In genomic region chr3:38275321-38275720, GRCm38 (mm10) we compare ENCODE assay signal across 9 mouse cellular contexts.
DNase-seq lines count a peak whose midpoint lies in the region; ATAC-seq and TF ChIP-seq lines count a peak whose summit lies in the region.
"Had no signal": no experiment of that assay in that cellular context is flagged by ENCODE, and none has a peak within 500 bp of the region (broad histone marks: within the 10 kb centered on the region; RNA-seq: fewer than 3 reads in every experiment).

No protein-coding gene starts in this region.

- no peak for TF ChIP-seq CTCF in kidney, postnatal 0 days (IDR thresholded peaks at IDR 0.05; ENCODE audit: low read depth)
- no peak for TF ChIP-seq CTCF in thymus, adult 2 months (IDR thresholded peaks at IDR 0.05; ENCODE audit: borderline replicate concordance, control insufficient read depth, extremely low read depth, insufficient read depth, low read length, poor library complexity)

- 57% methylated on average over 2 of the region's 2 CpGs for WGBS in midbrain, embryonic 11.5 days
- WGBS in midbrain, embryonic 15.5 days = 54% methylated on average over 2 of the region's 2 CpGs
- 34% methylated on average over 2 of the region's 2 CpGs for WGBS in heart, embryonic 12.5 days
- 26% methylated on average over 2 of the region's 2 CpGs for WGBS in kidney, postnatal 0 days
- 91% methylated on average over 2 of the region's 2 CpGs for WGBS in thymus, adult 2 months
- WGBS in forebrain, embryonic 16.5 days = 78% methylated on average over 2 of the region's 2 CpGs

- no peak overlapping the region for H3K27ac ChIP-seq in midbrain, embryonic 11.5 days (ENCODE audit: low read depth, low read length)
- no peak overlapping the region for H3K27ac ChIP-seq in midbrain, embryonic 15.5 days
- peak overlapping the region; percentile 68; the same call in 1 of the 2 replicates for H3K27ac ChIP-seq in heart, embryonic 12.5 days (ENCODE audit: poor library complexity, severe bottlenecking)
- H3K27ac ChIP-seq in kidney, postnatal 0 days = peak overlapping the region; percentile 75
- no peak overlapping the region; the same call in 1 of the 2 replicates for H3K27ac ChIP-seq in thymus, adult 2 months (ENCODE audit: control insufficient read depth, insufficient read depth, low read length)
- no peak overlapping the region for H3K27ac ChIP-seq in forebrain, embryonic 16.5 days (ENCODE audit: low read length)
- H3K27ac ChIP-seq: liver, embryonic 14.5 days had no signal

- H3K9me3 ChIP-seq in midbrain, embryonic 11.5 days (ENCODE audit: control insufficient read depth, low read length) = no peaks in the 10 kb centered on the region
- H3K9me3 ChIP-seq in midbrain, embryonic 15.5 days = no peaks in the 10 kb centered on the region
- no peaks in the 10 kb centered on the region for H3K9me3 ChIP-seq in heart, embryonic 12.5 days (replicated peaks)
- no peaks in the 10 kb centered on the region for H3K9me3 ChIP-seq in kidney, postnatal 0 days (replicated peaks; ENCODE audit: low read length)
- no peaks in the 10 kb centered on the region for H3K9me3 ChIP-seq in forebrain, embryonic 16.5 days (ENCODE audit: control insufficient read depth, low read length)

- H3K36me3 ChIP-seq in midbrain, embryonic 11.5 days (ENCODE audit: control insufficient read depth, insufficient read depth, low read length) = no peaks in the 10 kb centered on the region
- no peaks in the 10 kb centered on the region for H3K36me3 ChIP-seq in midbrain, embryonic 15.5 days (replicated peaks)
- H3K36me3 ChIP-seq in heart, embryonic 12.5 days = no peaks in the 10 kb centered on the region
- no peaks in the 10 kb centered on the region for H3K36me3 ChIP-seq in kidney, postnatal 0 days (ENCODE audit: insufficient read depth, low read length)
- H3K36me3 ChIP-seq in thymus, adult 2 months (ENCODE audit: control insufficient read depth, insufficient read depth, low read length) = no peaks in the 10 kb centered on the region
- H3K36me3 ChIP-seq in forebrain, embryonic 16.5 days (ENCODE audit: control insufficient read depth, insufficient read depth) = no peaks in the 10 kb centered on the region

- no peaks in the 10 kb centered on the region for H3K27me3 ChIP-seq in midbrain, embryonic 11.5 days (ENCODE audit: control insufficient read depth, insufficient read depth, low read length)
- no peaks in the 10 kb centered on the region for H3K27me3 ChIP-seq in midbrain, embryonic 15.5 days (replicated peaks)
- H3K27me3 ChIP-seq in heart, embryonic 12.5 days (replicated peaks) = no peaks in the 10 kb centered on the region
- no peaks in the 10 kb centered on the region for H3K27me3 ChIP-seq in kidney, postnatal 0 days (ENCODE audit: insufficient read depth, low read length)
- H3K27me3 ChIP-seq in thymus, adult 2 months (ENCODE audit: control insufficient read depth, insufficient read depth, low read length) = no peaks in the 10 kb centered on the region; the same call in 1 of the 2 replicates
- H3K27me3 ChIP-seq in forebrain, embryonic 16.5 days (replicated peaks; ENCODE audit: control insufficient read depth, insufficient read depth, low read length) = no peaks in the 10 kb centered on the region

- no peak for ATAC-seq in midbrain, embryonic 11.5 days (ENCODE audit: low FRiP score)
- ATAC-seq in midbrain, embryonic 15.5 days (replicated peaks) = no peak
- ATAC-seq in heart, embryonic 12.5 days (ENCODE audit: insufficient number of reproducible peaks, low FRiP score) = peak; percentile 85
- ATAC-seq in kidney, postnatal 0 days (replicated peaks; ENCODE audit: low FRiP score, low read depth) = peak; percentile 69; the same call in 1 of the 2 replicates
- no peak for ATAC-seq in CD4-positive, CD25-positive, alpha-beta regulatory T cell, adult 4 months
- no peak for ATAC-seq in forebrain, embryonic 16.5 days

- peak; percentile 44 for DNase-seq in midbrain, embryonic 11.5 days (ENCODE audit: low spot score, missing footprints)
- DNase-seq in kidney, postnatal 0 days (ENCODE audit: low spot score) = peak; percentile 93
- DNase-seq in thymus, adult 2 months = no peak
- DNase-seq: cerebellum, adult 8-10 months had no signal

- H3K4me1 ChIP-seq in midbrain, embryonic 11.5 days (ENCODE audit: control insufficient read depth, insufficient read depth, low read length) = no peaks in the 10 kb centered on the region
- H3K4me1 ChIP-seq in midbrain, embryonic 15.5 days = no peaks in the 10 kb centered on the region
- H3K4me1 ChIP-seq in heart, embryonic 12.5 days (replicated peaks) = peaks cover 19% of the 10 kb centered on the region
- no peaks in the 10 kb centered on the region for H3K4me1 ChIP-seq in kidney, postnatal 0 days (replicated peaks; ENCODE audit: insufficient read depth, low read length)
- peaks cover 15% of the 10 kb centered on the region for H3K4me1 ChIP-seq in thymus, adult 2 months (replicated peaks; ENCODE audit: control insufficient read depth, insufficient read depth, low read length)
- no peaks in the 10 kb centered on the region for H3K4me1 ChIP-seq in forebrain, embryonic 16.5 days (replicated peaks; ENCODE audit: control insufficient read depth, insufficient read depth, low read length)

- H3K4me3 ChIP-seq in midbrain, embryonic 11.5 days (ENCODE audit: low read depth, low read length) = no peak overlapping the region
- H3K4me3 ChIP-seq in midbrain, embryonic 15.5 days = no peak overlapping the region
- H3K4me3 ChIP-seq in heart, embryonic 12.5 days = no peak overlapping the region
- H3K4me3 ChIP-seq in kidney, postnatal 0 days (replicated peaks; ENCODE audit: low read depth, low read length) = no peak overlapping the region
- no peak overlapping the region for H3K4me3 ChIP-seq in thymus, adult 2 months (ENCODE audit: control insufficient read depth, insufficient read depth, low read length)
- H3K4me3 ChIP-seq in forebrain, embryonic 16.5 days (replicated peaks; ENCODE audit: low read length) = no peak overlapping the region

- H3K9ac ChIP-seq in midbrain, embryonic 11.5 days (ENCODE audit: low read length) = no peak overlapping the region
- no peak overlapping the region for H3K9ac ChIP-seq in midbrain, embryonic 15.5 days
- no peak overlapping the region for H3K9ac ChIP-seq in heart, embryonic 12.5 days
- no peak overlapping the region for H3K9ac ChIP-seq in kidney, postnatal 0 days (ENCODE audit: low read depth, low read length)
- H3K9ac ChIP-seq in forebrain, embryonic 16.5 days (replicated peaks; ENCODE audit: low read depth, low read length) = no peak overlapping the region
- H3K9ac ChIP-seq: liver, embryonic 14.5 days had no signal

- no peak overlapping the region for H3K4me2 ChIP-seq in midbrain, embryonic 11.5 days
- no peak overlapping the region for H3K4me2 ChIP-seq in midbrain, embryonic 15.5 days
- no peak overlapping the region for H3K4me2 ChIP-seq in heart, embryonic 12.5 days
- no peak overlapping the region for H3K4me2 ChIP-seq in kidney, postnatal 0 days (ENCODE audit: low read length)
- H3K4me2 ChIP-seq in forebrain, embryonic 16.5 days (ENCODE audit: low read length) = no peak overlapping the region

- no peak for TF ChIP-seq POLR2A in thymus, adult 2 months (IDR thresholded peaks at IDR 0.05; ENCODE audit: control insufficient read depth, extremely low read depth, insufficient read depth, low read length, poor library complexity)

Comparison
In these comparisons a context has a peak if more than half of its experiments do, and no peak if none do; other contexts are left out.
1. ATAC-seq: peak in heart, embryonic 12.5 days (single experiment) and kidney, postnatal 0 days (single experiment); none in midbrain, embryonic 11.5 days (single experiment), midbrain, embryonic 15.5 days (single experiment), CD4-positive, CD25-positive, alpha-beta regulatory T cell, adult 4 months (single experiment) and forebrain, embryonic 16.5 days (single experiment).
2. H3K27ac ChIP-seq: peak in heart, embryonic 12.5 days (single experiment) and kidney, postnatal 0 days (single experiment); none in midbrain, embryonic 11.5 days (single experiment), midbrain, embryonic 15.5 days (single experiment), thymus, adult 2 months (single experiment) and forebrain, embryonic 16.5 days (single experiment).